Mouse (Mus musculus): ENCODE data around the gene Trim67.

GRCm38 (mm10) chr8:124792708-124793107 is at the start of gene Trim67:
- TF ChIP-seq CTCF (IDR thresholded peaks at IDR 0.05; ENCODE audit: control insufficient read depth, insufficient read depth, low read length) (no peak), POLR2A (IDR thresholded peaks at IDR 0.05; ENCODE audit: borderline replicate concordance, control insufficient read depth, low read depth, low read length) (no peak)
